ENCODE assay signal across 8 mouse cellular contexts in genomic region chr6:31369875-31370274, GRCm38 (mm10). TPM values are rescaled to one million over a fixed set of nuclear protein-coding genes. Genes with fewer than 3 reads are reported as not detected.
DNase-seq lines count a peak whose midpoint lies in the region; ATAC-seq and TF ChIP-seq lines count a peak whose summit lies in the region.

No protein-coding gene starts in this region.

- H3K4me3 ChIP-seq in midbrain, postnatal 0 days (ENCODE audit: low read depth, low read length): no peak overlapping the region
- H3K4me3 ChIP-seq in midbrain, embryonic 11.5 days (ENCODE audit: low read depth, low read length): no peak overlapping the region

- no peak for ATAC-seq in cerebellum, adult (ENCODE audit: insufficient number of reproducible peaks, low FRiP score, low TSS enrichment)
- ATAC-seq in midbrain, postnatal 0 days (ENCODE audit: low FRiP score): no peak
- ATAC-seq in midbrain, embryonic 11.5 days (ENCODE audit: low FRiP score): no peak
- ATAC-seq in frontal cortex, adult (ENCODE audit: low TSS enrichment): no peak

- H3K4me1 ChIP-seq in midbrain, postnatal 0 days (ENCODE audit: insufficient read depth, low read length): no peaks in the 10 kb centered on the region
- H3K4me1 ChIP-seq in midbrain, embryonic 11.5 days (ENCODE audit: control insufficient read depth, insufficient read depth, low read length): no peaks in the 10 kb centered on the region

- H3K9me3 ChIP-seq in midbrain, postnatal 0 days (ENCODE audit: low read length): no peaks in the 10 kb centered on the region
- no peaks in the 10 kb centered on the region for H3K9me3 ChIP-seq in midbrain, embryonic 11.5 days (ENCODE audit: control insufficient read depth, low read length)

- TF ChIP-seq CTCF in midbrain, postnatal 0 days (IDR thresholded peaks at IDR 0.05): peak; percentile 49

- H3K27me3 ChIP-seq in midbrain, postnatal 0 days (ENCODE audit: insufficient read depth, low read length): no peaks in the 10 kb centered on the region
- H3K27me3 ChIP-seq in midbrain, embryonic 11.5 days (ENCODE audit: control insufficient read depth, insufficient read depth, low read length): no peaks in the 10 kb centered on the region

- H3K27ac ChIP-seq in midbrain, postnatal 0 days (ENCODE audit: low read depth, low read length): no peak overlapping the region
- H3K27ac ChIP-seq in midbrain, embryonic 11.5 days (ENCODE audit: low read depth, low read length): no peak overlapping the region

- DNase-seq in cerebellum, adult 18-20 months: peak; percentile 42
- DNase-seq in midbrain, postnatal 0 days (ENCODE audit: low spot score): peak; percentile 52
- DNase-seq in midbrain, embryonic 11.5 days (ENCODE audit: low spot score, missing footprints): no peak
- peak; percentile 34 for DNase-seq in cerebellum, adult 9-10 months
- peak; percentile 53 to 77 for DNase-seq in kidney, postnatal 36 days
- no peak for DNase-seq in urinary bladder, postnatal 4 days (ENCODE audit: low spot score in 2 of 2)

- H3K4me2 ChIP-seq in midbrain, postnatal 0 days (ENCODE audit: low read depth, low read length, poor library complexity, severe bottlenecking): no peak overlapping the region
- no peak overlapping the region for H3K4me2 ChIP-seq in midbrain, embryonic 11.5 days

- WGBS in midbrain, postnatal 0 days: 82% methylated on average over 3 of the region's 3 CpGs
- 83% methylated on average over 3 of the region's 3 CpGs for WGBS in midbrain, embryonic 11.5 days

- no peak overlapping the region for H3K9ac ChIP-seq in midbrain, postnatal 0 days (replicated peaks; ENCODE audit: low read length, poor library complexity, severe bottlenecking)
- H3K9ac ChIP-seq in midbrain, embryonic 11.5 days (ENCODE audit: low read length): no peak overlapping the region

- no peaks in the 10 kb centered on the region for H3K36me3 ChIP-seq in midbrain, postnatal 0 days (ENCODE audit: insufficient read depth, low read length)
- no peaks in the 10 kb centered on the region for H3K36me3 ChIP-seq in midbrain, embryonic 11.5 days (ENCODE audit: control insufficient read depth, insufficient read depth, low read length)

RNA-seq across cellular contexts. Expression of gene Mkln1, which starts 28.7 kb away (rescaled TPM):
- total RNA-seq in midbrain, postnatal 0 days (2014; rRNA removed): 44.4 and 52.0 TPM in 2 replicates
- polyA plus RNA-seq in midbrain, postnatal 0 days (2015; fragmentation: Nextera tagmentation; extraction: Ambion mirVana): 72.7 and 84.0 TPM in 2 replicates
- polyA plus RNA-seq in midbrain, embryonic 11.5 days (2014; fragmentation: Nextera tagmentation; extraction: Ambion mirVana): 217 and 249 TPM in 2 replicates

Comparison
In these comparisons a context has a peak if more than half of its experiments do, and no peak if none do; other contexts are left out.
1. DNase-seq: peak in cerebellum, adult 18-20 months (2 of 2), midbrain, postnatal 0 days (single experiment), cerebellum, adult 9-10 months (single experiment) and kidney, postnatal 36 days (2 of 2); none in midbrain, embryonic 11.5 days (single experiment) and urinary bladder, postnatal 4 days (0 of 2).